Mouse (Mus musculus) heart, adult 8-10 months (tissue): ENCODE measurements around the gene Selenot. TPM values are rescaled to one million over a fixed set of nuclear protein-coding genes. Genes with fewer than 3 reads are reported as not detected.

Source experiments
- DNase-seq: peaks from one replicate; pipeline ENCODE4 v3.0.0; 2022; ENCODE audit warnings: low spot score
- total RNA-seq, 4 experiments: library from RNA; stranded (reverse); gene quantifications; 2 replicates each; pipeline ENCODE4 v1.2.4; 2022

Selenot gene
- total RNA-seq, 4 experiments from 2014 or later, result 116 to 126 (median 120) TPM

GRCm38 (mm10) chr3:58636406-58637295 lies 60.2 kb downstream of the Selenot start, which contains the start of gene Erich6:
Gene Erich6 (minus strand): TSS chr3:58637207.
- no peak for DNase-seq

Other genes with a start within 250 kb of the Selenot start
- gene Tsc22d2, start 161.9 kb upstream of the Selenot start, total RNA-seq, result 10 to 100 TPM; 18.5 to 26.6 (median 22.1) TPM
- 10 to 100 TPM; 35.5 to 36.8 (median 35.8) TPM for gene Eif2a, start 50.8 kb upstream of the Selenot start, total RNA-seq
- gene Serp1, start 50.7 kb upstream of the Selenot start, total RNA-seq, result 10 to 100 TPM in 2 of 4 experiments, 1 to 10 TPM in 2; 8.8 to 14.1 (median 9.6) TPM
- gene Erich6, start 60.6 kb downstream of the Selenot start, total RNA-seq, result not detected
- gene Siah2, start 115.8 kb downstream of the Selenot start, total RNA-seq, result 10 to 100 TPM in 1 of 4 experiments, 1 to 10 TPM in 3; 5.3 to 10.6 (median 7.6) TPM
- gene Mindy4b-ps, start 245.7 kb downstream of the Selenot start, total RNA-seq, result under 1 TPM; 0.12 to 0.57 (median 0.20) TPM